Mouse (Mus musculus) forebrain, embryonic 14.5 days (tissue): ENCODE measurements at regions not wholly inside any gene's neighbourhood (a gene's known extent, or its start where the extent isn't known, plus 50 kb on each side); places are given as distances from the start of the nearest gene placed in this dataset.
"Not testable (repeated sequence)": the region's sequence is repeated elsewhere in the genome, so short reads cannot be mapped to it uniquely, and the experiment has no call there.

Source experiments
- ATAC-seq: fragments of 200-750 bp; cut with Nextera tagmentation; 2 replicates; pipeline ENCODE4 v1.8.0; 2017; ENCODE audit warnings: mild to moderate bottlenecking, moderate library complexity
- DNase-seq: peaks from one replicate; pipeline ENCODE4 v3.0.0-alpha.2; 2015; ENCODE audit warnings: low spot score
- H3K27ac ChIP-seq: fragments of 300-500 bp; sonication (generic); 2 replicates; pipeline ENCODE4 v1.5.1; 2014; ENCODE audit warnings: low read depth, mild to moderate bottlenecking, control low read depth, low read length, moderate library complexity
- H3K27me3 ChIP-seq: fragments of 300-500 bp; sonication (generic); replicated peaks from 2 replicates; pipeline ENCODE4 v1.6.1; 2014; ENCODE audit warnings: low read length, control low read depth, mixed read lengths; ENCODE audit not compliant: control insufficient read depth, insufficient read depth
- H3K36me3 ChIP-seq: fragments of 300-500 bp; sonication (generic); 2 replicates; pipeline ENCODE4 v1.6.1; 2014; ENCODE audit warnings: low read length, control low read depth; ENCODE audit not compliant: control insufficient read depth, insufficient read depth
- H3K4me1 ChIP-seq: fragments of 300-500 bp; sonication (generic); 2 replicates; pipeline ENCODE4 v1.6.1; 2014; ENCODE audit warnings: antibody characterized with exemption, low read length, control low read depth; ENCODE audit not compliant: control insufficient read depth, insufficient read depth
- H3K4me2 ChIP-seq: fragments of 300-500 bp; sonication (generic); 2 replicates; pipeline ENCODE4 v1.6.1; 2014; ENCODE audit warnings: mild to moderate bottlenecking, control low read depth, low read length
- H3K4me3 ChIP-seq: fragments of 300-500 bp; sonication (generic); 2 replicates; pipeline ENCODE4 v1.5.1; 2014; ENCODE audit warnings: low read depth, low read length, control low read depth
- H3K9ac ChIP-seq: fragments of 300-500 bp; sonication (generic); 2 replicates; pipeline ENCODE4 v1.6.1; 2014; ENCODE audit warnings: mild to moderate bottlenecking, low read length, control low read depth, moderate library complexity
- H3K9me3 ChIP-seq: fragments of 300-500 bp; sonication (generic); replicated peaks from 2 replicates; pipeline ENCODE4 v1.6.1; 2016; ENCODE audit warnings: low read length, control low read depth, mixed read lengths; ENCODE audit not compliant: control insufficient read depth
- WGBS: fragments of 180-500 bp; shearing (Covaris S2); extraction: QIAGEN DNeasy Blood & Tissue Kit; methylation state at CpG from one replicate; pipeline ENCODE4 v1.1.7; 2014; 5-methylcytosine and 5-hydroxymethylcytosine counted together

DNA sequence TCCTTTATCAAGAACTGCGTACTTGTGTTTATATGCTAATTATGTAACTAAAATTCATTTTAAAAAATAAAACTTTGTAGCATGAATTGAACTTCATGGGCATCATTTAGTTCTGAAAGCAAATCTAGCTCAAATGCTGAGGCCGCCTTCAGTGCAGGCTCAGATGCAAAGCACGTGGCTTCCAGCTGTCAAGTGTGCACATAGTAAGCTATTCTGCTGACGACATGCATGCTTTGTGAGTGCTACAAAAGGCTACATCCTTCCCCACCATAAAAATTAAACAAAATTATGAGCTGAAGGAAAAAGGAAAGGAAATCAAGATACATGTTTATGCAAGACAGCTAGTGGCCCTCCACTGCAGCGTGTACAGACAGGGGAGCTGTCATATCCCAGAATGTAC is 276.0 kb upstream of the Vstm2a start:
- Histone ChIP-seq H3K27me3 (no peaks in the 10 kb centered on the region), H3K9me3 (no peaks in the 10 kb centered on the region), H3K4me3 (no peak overlapping the region), H3K4me1 (no peaks in the 10 kb centered on the region), H3K9ac (no peak overlapping the region), H3K27ac (no peak overlapping the region), H3K36me3 (no peaks in the 10 kb centered on the region), H3K4me2 (no peak overlapping the region)
- ATAC-seq (no peak), DNase-seq (peak; percentile 24)
- WGBS: 78% methylated on average over 5 of the region's 5 CpGs

DNA sequence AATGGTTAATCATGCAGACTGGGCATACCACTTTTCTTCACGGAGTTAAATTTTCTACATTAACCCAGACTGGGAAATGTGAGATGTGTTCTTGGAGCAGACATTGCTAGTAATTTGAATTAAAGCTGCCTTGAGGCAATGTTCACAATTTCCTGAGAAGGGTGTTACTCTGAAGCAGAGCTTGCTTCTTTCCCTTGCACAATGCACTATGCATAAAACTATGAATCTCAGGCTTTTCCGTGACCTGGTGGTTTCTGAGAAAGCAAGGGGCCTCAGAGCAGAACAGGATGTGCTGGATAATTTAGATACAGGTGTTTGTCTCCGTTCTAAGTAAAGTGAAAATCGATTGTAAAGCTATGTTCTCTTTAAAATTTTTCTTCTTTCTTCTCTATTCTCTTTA is 273.0 kb upstream of the Vstm2a start:
- WGBS: 75% methylated on average over 4 of the region's 4 CpGs
- Histone ChIP-seq H3K4me3 (no peak overlapping the region), H3K27ac (no peak overlapping the region), H3K4me2 (no peak overlapping the region), H3K36me3 (no peaks in the 10 kb centered on the region), H3K4me1 (no peaks in the 10 kb centered on the region), H3K9me3 (no peaks in the 10 kb centered on the region), H3K9ac (no peak overlapping the region), H3K27me3 (no peaks in the 10 kb centered on the region)
- no peak for ATAC-seq
- no peak for DNase-seq

DNA sequence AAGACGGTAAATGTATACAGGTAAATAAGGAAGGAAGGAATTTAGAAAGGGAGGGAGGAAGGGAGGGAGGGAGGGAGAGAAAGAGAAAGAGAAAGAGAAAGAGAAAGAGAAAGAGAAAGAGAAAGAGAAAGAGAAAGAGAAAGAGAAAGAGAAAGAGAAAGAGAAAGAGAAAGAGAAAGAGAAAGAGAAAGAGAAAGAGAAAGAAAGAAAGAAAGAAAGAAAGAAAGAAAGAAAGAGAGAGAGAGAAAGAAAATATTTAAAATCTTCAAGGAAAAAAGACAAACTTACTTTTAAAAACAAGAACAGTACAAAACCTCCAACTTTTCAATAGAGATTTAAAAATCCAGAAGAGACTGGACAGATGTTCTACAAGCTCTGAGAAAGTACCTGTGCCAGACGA is 261.1 kb upstream of the Vstm2a start:
- H3K4me3 ChIP-seq, H3K4me2 ChIP-seq, H3K27ac ChIP-seq, H3K36me3 ChIP-seq, DNase-seq, ATAC-seq, H3K4me1 ChIP-seq, H3K27me3 ChIP-seq, H3K9ac ChIP-seq, H3K9me3 ChIP-seq: not testable (repeated sequence)
- WGBS: 91% methylated on average over 2 of the region's 2 CpGs

DNA sequence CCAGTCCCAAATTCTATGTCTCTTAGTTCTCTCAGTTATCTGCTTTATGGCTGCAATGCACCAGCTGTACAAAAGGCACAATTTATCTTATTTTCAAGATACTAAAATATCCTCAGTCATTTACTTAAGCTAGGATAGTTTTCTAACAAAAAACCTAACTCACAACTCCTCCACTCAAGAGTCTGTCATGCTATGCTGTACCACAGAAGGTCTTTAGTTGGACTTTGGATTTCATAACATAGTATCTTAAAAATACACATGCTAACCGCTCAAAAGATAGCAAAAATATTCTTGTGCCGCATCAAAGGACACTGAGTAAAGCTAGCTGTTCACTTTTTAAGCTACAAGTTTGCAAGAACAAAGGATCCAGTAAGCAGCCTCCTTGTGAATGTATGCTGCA is 255.6 kb upstream of the Vstm2a start:
- Histone ChIP-seq H3K9me3 (no peaks in the 10 kb centered on the region), H3K4me2 (no peak overlapping the region), H3K27ac (no peak overlapping the region), H3K4me1 (no peaks in the 10 kb centered on the region), H3K4me3 (no peak overlapping the region), H3K9ac (no peak overlapping the region), H3K27me3 (no peaks in the 10 kb centered on the region), H3K36me3 (no peaks in the 10 kb centered on the region)
- no peak for ATAC-seq
- DNase-seq: no peak
- WGBS: 96% methylated on average over 2 of the region's 2 CpGs
